Mouse (Mus musculus): ENCODE data around the gene Parvg. TPM values are rescaled to one million over a fixed set of nuclear protein-coding genes. Genes with fewer than 3 reads are reported as not detected.

Parvg gene
- polyA plus RNA-seq, 1 experiment from 2014 or later: 1.4 TPM

DNA sequence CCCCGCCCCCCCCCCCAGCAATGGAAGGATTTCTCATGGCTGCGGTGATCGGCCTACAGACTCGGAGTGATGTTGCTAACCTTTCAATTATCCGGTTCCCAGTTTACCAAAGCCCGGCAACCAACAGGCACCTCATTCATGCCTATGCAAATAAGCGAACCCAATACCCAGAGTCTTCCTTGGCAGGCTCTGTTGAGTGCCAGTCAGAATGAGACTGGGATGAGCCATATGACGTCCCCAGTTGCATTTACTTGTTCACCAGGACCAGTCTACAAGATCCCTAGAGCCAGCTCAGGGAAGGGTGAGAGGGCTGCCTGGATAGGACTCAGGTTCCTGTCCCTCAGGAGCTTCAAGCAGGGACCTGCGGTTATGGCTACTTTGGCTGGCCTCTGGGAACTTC is 29.4 kb upstream of the Parvg start:
- Histone ChIP-seq H3K36me3 (no peaks in the 10 kb centered on the region), H3K4me3 (no peak overlapping the region), H3K9ac (no peak overlapping the region), H3K9me3 (no peaks in the 10 kb centered on the region), H3K27me3 (replicated peaks) (no peaks in the 10 kb centered on the region), H3K4me2 (replicated peaks) (no peak overlapping the region), H3K27ac (no peak overlapping the region), H3K4me1 (peaks cover 19% of the 10 kb centered on the region)
- no peak for ATAC-seq (ENCODE audit: low FRiP score, low read depth)
- 80% methylated on average over 8 of the region's 9 CpGs for WGBS

DNA sequence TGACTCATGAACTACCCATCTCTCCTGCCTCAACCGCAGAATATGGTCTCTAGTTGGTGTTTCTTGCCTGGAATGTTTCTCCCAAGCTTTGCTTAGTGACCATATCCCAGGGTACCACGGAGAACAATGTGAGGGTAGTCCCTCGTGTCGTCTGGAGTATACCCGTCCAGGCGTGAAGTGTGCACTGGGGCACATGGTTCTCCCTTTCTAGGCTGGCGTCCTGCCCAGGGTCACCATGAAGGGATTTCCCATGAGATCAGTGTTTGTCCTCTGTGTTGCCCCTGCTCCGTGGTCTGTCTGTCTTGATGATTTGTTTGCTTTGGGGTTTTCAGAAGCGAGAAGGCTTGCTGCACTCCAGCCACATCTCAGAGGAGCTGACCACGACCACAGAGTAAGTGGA is 28.6 kb upstream of the Parvg start:
- no peak for ATAC-seq (ENCODE audit: low FRiP score, low read depth)
- H3K4me1 ChIP-seq: peaks cover 27% of the 10 kb centered on the region
- H3K27me3 ChIP-seq (replicated peaks): no peaks in the 10 kb centered on the region
- WGBS: 76% methylated on average over 10 of the region's 10 CpGs
- no peaks in the 10 kb centered on the region for H3K9me3 ChIP-seq
- no peak overlapping the region for H3K27ac ChIP-seq
- H3K9ac ChIP-seq: no peak overlapping the region
- no peaks in the 10 kb centered on the region for H3K36me3 ChIP-seq
- H3K4me2 ChIP-seq (replicated peaks): no peak overlapping the region
- no peak overlapping the region for H3K4me3 ChIP-seq

DNA sequence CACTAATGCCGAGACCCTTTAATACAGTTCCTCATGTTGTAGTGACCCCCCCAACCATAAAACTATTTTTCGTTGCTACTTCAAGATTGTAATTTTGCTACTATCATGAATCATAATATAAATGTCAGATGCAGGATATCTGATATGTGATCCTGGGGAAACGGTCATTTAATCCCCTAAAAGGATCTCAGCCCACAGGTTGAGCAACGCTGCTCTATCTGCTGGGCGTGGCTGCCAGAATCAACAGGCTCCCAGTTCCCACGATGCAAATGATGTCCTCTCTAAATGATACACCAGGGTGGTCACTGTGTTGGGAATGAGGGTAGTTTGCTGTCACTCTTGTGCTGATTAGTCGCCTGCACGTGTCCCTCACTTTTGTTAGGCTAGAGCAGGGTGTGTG is 26.4 kb upstream of the Parvg start:
- H3K27ac ChIP-seq: no peak overlapping the region
- H3K36me3 ChIP-seq: no peaks in the 10 kb centered on the region
- no peaks in the 10 kb centered on the region for H3K27me3 ChIP-seq (replicated peaks)
- no peak for ATAC-seq (ENCODE audit: low FRiP score, low read depth)
- H3K4me3 ChIP-seq: no peak overlapping the region
- no peaks in the 10 kb centered on the region for H3K9me3 ChIP-seq
- 62% methylated on average over 8 of the region's 8 CpGs for WGBS
- H3K4me2 ChIP-seq (replicated peaks): no peak overlapping the region
- peaks cover 49% of the 10 kb centered on the region for H3K4me1 ChIP-seq
- no peak overlapping the region for H3K9ac ChIP-seq

DNA sequence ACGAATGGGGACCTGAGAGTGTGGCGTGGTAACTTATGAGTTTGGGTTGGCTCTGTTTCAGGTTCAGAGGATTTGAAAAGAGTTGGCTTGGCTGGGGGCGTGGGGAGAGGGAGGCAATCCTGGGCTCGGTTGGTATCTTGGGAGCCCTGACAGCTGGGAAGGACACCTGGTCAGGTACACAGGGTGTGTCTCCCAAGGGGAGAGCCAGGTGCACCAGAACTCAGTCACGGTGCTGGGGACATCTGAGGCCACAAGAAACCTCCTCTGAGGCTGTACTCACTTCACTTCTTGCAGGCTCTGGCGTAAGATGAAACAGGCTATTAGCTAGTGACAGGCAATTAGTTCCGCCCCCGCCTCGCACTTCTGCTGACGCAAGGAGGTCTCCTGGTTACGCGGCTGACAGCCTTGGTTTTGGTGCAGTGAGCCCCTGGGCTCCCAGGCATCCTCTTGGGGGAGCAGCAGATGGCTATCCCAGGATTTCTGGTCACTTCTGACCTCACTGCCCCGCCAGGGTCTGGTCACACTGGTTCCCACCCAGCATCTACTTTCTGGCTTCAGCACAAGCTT is 24.9 kb upstream of the Parvg start:
- ATAC-seq (ENCODE audit: low FRiP score, low read depth): peak; percentile 35; the same call in 1 of the 2 replicates
- WGBS: 13% methylated on average over 13 of the region's 13 CpGs
- H3K4me3 ChIP-seq: no peak overlapping the region

DNA sequence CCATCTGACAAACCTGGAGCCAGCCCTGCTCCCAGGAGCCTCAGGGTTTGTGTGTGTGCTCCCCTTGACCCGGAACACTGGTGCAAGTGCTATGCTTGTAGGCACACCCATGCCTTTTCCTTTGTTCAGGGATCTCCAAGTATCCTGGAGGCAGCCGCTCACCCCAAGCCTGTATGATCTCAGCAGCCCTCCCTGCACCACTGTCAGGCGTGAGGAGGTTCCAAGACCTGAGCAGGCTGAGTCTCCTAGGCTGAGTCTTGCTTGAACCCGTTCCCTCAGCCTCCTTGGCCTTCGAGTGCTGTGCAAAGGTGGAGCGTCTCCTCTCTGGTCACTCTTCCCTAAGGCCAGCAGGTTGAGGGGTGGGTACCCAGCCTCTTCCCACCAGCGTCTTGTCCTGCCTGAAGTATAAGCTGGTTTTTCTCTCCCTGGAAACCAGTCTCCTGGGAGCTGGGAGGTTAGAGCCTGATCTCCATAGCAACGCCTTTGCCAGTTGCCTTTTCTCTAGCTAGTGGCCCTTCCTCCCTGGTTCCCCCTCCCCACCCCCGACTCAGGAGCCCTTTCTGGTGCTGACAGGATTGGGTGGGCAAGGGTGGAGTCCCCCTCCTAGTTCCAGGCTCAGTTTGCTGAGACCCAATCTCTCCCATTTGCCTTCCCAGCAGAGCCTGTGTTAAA is 24.0 kb upstream of the Parvg start:
- WGBS: 14% methylated on average over 9 of the region's 9 CpGs
- Histone ChIP-seq H3K4me1 (peaks cover 70% of the 10 kb centered on the region), H3K4me3 (no peak overlapping the region), H3K4me2 (replicated peaks) (peak overlapping the region; percentile 42), H3K36me3 (no peaks in the 10 kb centered on the region), H3K9me3 (no peaks in the 10 kb centered on the region), H3K27me3 (replicated peaks) (no peaks in the 10 kb centered on the region), H3K27ac (0 out of 2 replicates have a peak overlapping the region, but pooled peaks have one; percentile 32), H3K9ac (no peak overlapping the region; the same call in 1 of the 2 replicates)
- ATAC-seq (ENCODE audit: low FRiP score, low read depth): peak; percentile 39; the same call in 1 of the 2 replicates

More for the DNA sequence above, 24.9 kb upstream of the Parvg start:
- Histone ChIP-seq H3K27me3 (replicated peaks) (no peaks in the 10 kb centered on the region), H3K27ac (no peak overlapping the region), H3K4me2 (replicated peaks) (peak overlapping the region; percentile 42), H3K4me1 (peaks cover 64% of the 10 kb centered on the region), H3K9me3 (no peaks in the 10 kb centered on the region), H3K36me3 (no peaks in the 10 kb centered on the region), H3K9ac (no peak overlapping the region)

DNA sequence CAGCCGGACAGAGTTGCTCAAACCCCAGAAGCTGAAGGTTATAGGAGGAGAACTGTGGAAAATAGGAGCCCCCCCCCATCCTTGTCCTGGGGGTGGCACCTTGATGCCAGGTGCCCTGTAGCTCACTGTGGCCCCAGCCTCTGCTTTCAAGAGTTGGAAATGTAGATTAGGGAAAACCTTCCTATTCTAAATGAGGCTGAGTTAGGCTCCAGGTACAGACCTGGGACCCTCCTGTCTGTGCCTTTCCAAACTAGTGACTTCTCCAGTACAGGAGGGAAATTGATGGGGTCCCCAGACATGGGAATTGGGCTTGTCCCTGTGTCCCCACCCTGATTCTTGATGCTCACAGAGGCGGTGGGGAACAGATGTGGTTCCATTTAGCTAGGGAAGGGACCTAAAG is 23.2 kb upstream of the Parvg start:
- 52% methylated on average over 2 of the region's 2 CpGs for WGBS
- peaks cover 74% of the 10 kb centered on the region for H3K4me1 ChIP-seq
- no peak overlapping the region for H3K4me3 ChIP-seq
- no peaks in the 10 kb centered on the region for H3K9me3 ChIP-seq
- H3K36me3 ChIP-seq: no peaks in the 10 kb centered on the region
- no peak overlapping the region; the same call in 1 of the 2 replicates for H3K9ac ChIP-seq
- no peak for ATAC-seq (ENCODE audit: low FRiP score, low read depth)
- H3K4me2 ChIP-seq (replicated peaks): peak overlapping the region; percentile 42
- H3K27me3 ChIP-seq (replicated peaks): no peaks in the 10 kb centered on the region
- H3K27ac ChIP-seq: 0 out of 2 replicates have a peak overlapping the region, but pooled peaks have one; percentile 32

DNA sequence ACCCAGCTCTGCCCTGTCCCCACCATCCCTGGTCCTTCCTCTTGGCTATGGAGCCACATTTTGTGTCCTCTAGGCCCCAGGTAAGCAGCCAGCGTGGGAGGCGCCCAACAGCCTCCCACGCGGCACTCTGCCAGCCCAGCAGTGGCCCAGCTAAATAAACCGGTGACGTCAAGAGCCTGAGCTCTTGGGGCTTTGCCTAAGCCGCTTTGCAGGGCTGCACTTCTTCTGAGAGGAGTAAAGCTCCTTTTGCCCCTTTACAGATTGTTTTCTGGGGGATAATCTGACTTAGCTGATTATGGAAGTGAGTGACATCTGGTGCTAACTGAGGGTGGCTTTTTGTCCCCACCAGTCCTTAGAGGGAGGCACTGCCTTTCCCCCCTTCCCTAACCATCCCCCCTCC is 22.8 kb upstream of the Parvg start:
- H3K4me2 ChIP-seq (replicated peaks): no peak overlapping the region
- WGBS: 18% methylated on average over 7 of the region's 7 CpGs
- no peak overlapping the region for H3K27ac ChIP-seq

DNA sequence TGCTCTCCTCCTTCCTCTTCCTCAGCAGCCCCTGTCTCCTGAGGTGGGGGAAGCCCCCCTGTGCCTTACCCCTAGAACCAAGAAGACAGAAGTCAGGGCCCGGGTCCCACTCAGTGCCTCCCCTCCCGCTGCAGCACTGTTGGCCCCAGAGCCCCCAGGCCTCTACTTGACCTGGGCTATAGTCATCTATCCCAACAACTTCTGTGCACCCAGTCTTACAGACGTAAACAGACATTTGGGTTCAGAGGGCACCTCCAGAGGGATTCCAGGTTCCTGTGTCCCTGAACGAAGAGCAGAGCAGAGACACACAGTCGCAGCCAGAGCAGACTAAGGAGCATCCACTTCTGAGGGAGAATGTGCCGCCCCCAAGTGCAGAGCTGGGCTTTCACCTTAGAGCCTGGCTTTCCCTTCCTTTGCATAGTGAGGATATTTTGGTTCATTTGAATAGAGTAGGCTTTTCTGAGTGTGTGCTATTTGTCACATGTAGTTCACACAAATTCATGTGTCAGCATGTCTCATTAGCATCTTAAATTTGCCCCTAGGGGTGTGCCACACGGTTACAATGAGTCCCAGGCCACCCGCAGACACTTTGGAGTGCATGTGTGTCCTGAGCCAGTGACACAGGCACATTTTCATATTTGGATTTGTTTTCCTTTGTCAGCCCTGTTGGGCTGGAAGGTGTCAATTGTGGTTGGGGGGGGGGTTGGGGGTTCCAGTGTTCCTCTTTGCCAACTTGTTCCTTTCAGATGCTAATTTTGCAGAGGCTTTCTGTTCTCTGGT is 22.0 kb upstream of the Parvg start:
- H3K9ac ChIP-seq: 0 out of 2 replicates have a peak overlapping the region, but pooled peaks have one; percentile 3
- 0 out of 2 replicates have a peak overlapping the region, but pooled peaks have one; percentile 7 for H3K4me2 ChIP-seq (replicated peaks)
- WGBS: 28% methylated on average over 8 of the region's 8 CpGs

More for the DNA sequence above, 22.8 kb upstream of the Parvg start:
- no peaks in the 10 kb centered on the region for H3K27me3 ChIP-seq (replicated peaks)
- no peaks in the 10 kb centered on the region for H3K9me3 ChIP-seq
- no peak overlapping the region for H3K4me3 ChIP-seq
- no peak for ATAC-seq (ENCODE audit: low FRiP score, low read depth)
- H3K4me1 ChIP-seq: peaks cover 78% of the 10 kb centered on the region
- no peaks in the 10 kb centered on the region for H3K36me3 ChIP-seq
- H3K9ac ChIP-seq: no peak overlapping the region

DNA sequence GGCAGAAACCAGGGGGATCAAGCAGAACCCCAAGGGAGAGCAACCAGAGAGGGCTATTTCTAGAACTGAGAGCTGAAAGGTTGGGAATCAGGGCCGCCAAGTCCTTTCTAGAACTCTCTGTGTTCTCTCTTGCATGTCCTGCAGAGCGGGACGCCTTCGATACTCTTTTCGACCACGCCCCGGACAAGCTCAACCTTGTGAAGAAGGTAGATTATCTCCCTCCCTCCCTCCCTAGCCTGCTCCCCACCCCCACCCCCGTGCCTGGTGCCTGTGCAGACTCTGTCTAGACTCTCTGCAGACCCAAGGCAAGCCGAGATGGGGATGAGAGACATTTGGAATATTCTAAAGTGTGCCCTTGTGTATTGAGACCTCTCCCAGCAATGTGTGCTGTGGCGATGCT is 20.6 kb upstream of the Parvg start:
- no peak overlapping the region for H3K27ac ChIP-seq
- WGBS: 73% methylated on average over 10 of the region's 10 CpGs
- ATAC-seq (ENCODE audit: low FRiP score, low read depth): no peak

More for the DNA sequence above, 22.0 kb upstream of the Parvg start:
- no peaks in the 10 kb centered on the region for H3K27me3 ChIP-seq (replicated peaks)
- peaks cover 78% of the 10 kb centered on the region for H3K4me1 ChIP-seq
- no peak overlapping the region for H3K4me3 ChIP-seq
- H3K36me3 ChIP-seq: no peaks in the 10 kb centered on the region
- no peaks in the 10 kb centered on the region for H3K9me3 ChIP-seq
- peak overlapping the region; percentile 10; the same call in 1 of the 2 replicates for H3K27ac ChIP-seq
- ATAC-seq (ENCODE audit: low FRiP score, low read depth): no peak

DNA sequence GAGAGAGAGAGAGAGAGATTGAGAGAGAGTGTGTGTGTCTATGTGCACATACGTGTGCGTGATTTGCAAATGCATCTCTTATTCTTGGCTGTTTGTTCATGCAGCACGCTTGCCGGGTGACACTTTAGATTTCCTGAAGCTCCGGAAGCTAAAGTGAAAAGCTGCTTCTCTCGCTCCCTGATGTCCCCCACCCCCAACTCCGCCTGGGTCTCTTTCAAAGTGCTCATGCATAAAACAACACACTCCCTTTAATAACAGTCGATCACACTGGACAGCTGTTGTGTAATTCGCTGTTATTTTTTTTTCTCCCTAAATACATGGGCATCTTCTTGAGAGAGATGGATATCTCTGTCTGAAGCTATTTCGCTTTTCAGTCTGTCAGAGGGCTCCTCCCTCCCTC is 18.5 kb upstream of the Parvg start:
- H3K27ac ChIP-seq: no peak overlapping the region
- H3K4me2 ChIP-seq (replicated peaks): no peak overlapping the region
- H3K36me3 ChIP-seq: no peaks in the 10 kb centered on the region
- WGBS: 49% methylated on average over 10 of the region's 10 CpGs
- H3K9ac ChIP-seq: no peak overlapping the region
- no peaks in the 10 kb centered on the region for H3K27me3 ChIP-seq (replicated peaks)
- H3K4me1 ChIP-seq: peaks cover 50% of the 10 kb centered on the region
- no peaks in the 10 kb centered on the region for H3K9me3 ChIP-seq
- no peak for ATAC-seq (ENCODE audit: low FRiP score, low read depth)
- H3K4me3 ChIP-seq: no peak overlapping the region

More for the DNA sequence above, 20.6 kb upstream of the Parvg start:
- Histone ChIP-seq H3K9ac (no peak overlapping the region), H3K27me3 (replicated peaks) (no peaks in the 10 kb centered on the region), H3K4me2 (replicated peaks) (no peak overlapping the region), H3K9me3 (no peaks in the 10 kb centered on the region), H3K4me3 (no peak overlapping the region), H3K4me1 (peaks cover 71% of the 10 kb centered on the region), H3K36me3 (no peaks in the 10 kb centered on the region)

DNA sequence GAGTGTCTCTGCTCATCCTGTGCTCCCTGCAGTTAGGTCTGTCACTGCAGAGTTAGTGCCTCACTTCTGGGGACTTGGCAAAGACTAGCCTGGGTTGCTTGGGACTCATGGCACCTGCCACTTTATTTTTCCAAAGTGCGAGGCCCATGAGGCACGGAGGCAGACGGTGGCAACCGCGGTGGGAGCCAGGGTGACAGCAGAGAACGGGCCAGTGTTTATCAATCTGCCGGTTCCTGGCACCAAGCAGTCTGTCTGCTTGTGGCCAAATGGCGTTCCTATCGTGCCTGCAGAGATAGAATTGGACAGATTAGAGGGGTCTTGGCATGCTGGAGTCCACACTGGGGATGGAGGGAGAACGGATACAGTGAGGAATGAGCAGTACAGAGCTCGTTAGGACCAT is 13.6 kb upstream of the Parvg start:
- no peak for ATAC-seq (ENCODE audit: low FRiP score, low read depth)
- Histone ChIP-seq H3K36me3 (no peaks in the 10 kb centered on the region), H3K27me3 (replicated peaks) (no peaks in the 10 kb centered on the region), H3K4me1 (peaks cover 32% of the 10 kb centered on the region), H3K4me2 (replicated peaks) (no peak overlapping the region), H3K9ac (no peak overlapping the region), H3K27ac (no peak overlapping the region), H3K4me3 (no peak overlapping the region), H3K9me3 (no peaks in the 10 kb centered on the region)
- WGBS: 75% methylated on average over 11 of the region's 11 CpGs

Data from neural tube, embryonic 12.5 days (tissue).